Mouse (Mus musculus) hindbrain, embryonic 10.5 days (tissue): Measurements from ENCODE around the gene Ly9. TPM values are rescaled to one million over a fixed set of nuclear protein-coding genes. Genes with fewer than 3 reads are reported as not detected.

Experiments used
- DNase-seq: peaks from one replicate; pipeline ENCODE4 v3.0.0-alpha.2; 2017; ENCODE audit warnings: low spot score
- H3K27ac ChIP-seq: fragments of 300-500 bp; sonication (generic); 2 replicates; pipeline ENCODE4 v1.5.1; 2016; ENCODE audit warnings: mild to moderate bottlenecking, moderate library complexity
- H3K27me3 ChIP-seq: fragments of 300-500 bp; sonication (generic); 2 replicates; pipeline ENCODE4 v1.6.1; 2016; ENCODE audit warnings: mild to moderate bottlenecking; ENCODE audit not compliant: poor library complexity, insufficient read depth, severe bottlenecking
- H3K36me3 ChIP-seq: fragments of 300-500 bp; sonication (generic); 2 replicates; pipeline ENCODE4 v1.6.1; 2016; ENCODE audit warnings: mild to moderate bottlenecking, moderate library complexity
- H3K4me1 ChIP-seq: fragments of 300-500 bp; sonication (generic); replicated peaks from 2 replicates; pipeline ENCODE4 v1.6.1; 2016; ENCODE audit warnings: mild to moderate bottlenecking
- H3K4me3 ChIP-seq: fragments of 300-500 bp; sonication (generic); 2 replicates; pipeline ENCODE4 v1.5.1; 2016; ENCODE audit warnings: mild to moderate bottlenecking, moderate library complexity
- H3K9me3 ChIP-seq: fragments of 300-500 bp; sonication (generic); 2 replicates; pipeline ENCODE4 v1.6.1; 2016; ENCODE audit warnings: mild to moderate bottlenecking, moderate library complexity
- WGBS: fragments of 180-500 bp; shearing (Covaris S2); methylation state at CpG from one replicate; pipeline ENCODE4 v1.1.7; 2016; 5-methylcytosine and 5-hydroxymethylcytosine counted together
- polyA plus RNA-seq: library from polyadenylated mRNA; unstranded; fragments of >200 nt; fragmentation: Nextera tagmentation; extraction: Ambion mirVana; gene quantifications from 2 replicates; pipeline ENCODE4 v1.2.1, GENCODE M21; 2016

Gene Ly9
- polyA plus RNA-seq = 0.09 TPM in 1 of 2 replicates, not detected in the other

DNA sequence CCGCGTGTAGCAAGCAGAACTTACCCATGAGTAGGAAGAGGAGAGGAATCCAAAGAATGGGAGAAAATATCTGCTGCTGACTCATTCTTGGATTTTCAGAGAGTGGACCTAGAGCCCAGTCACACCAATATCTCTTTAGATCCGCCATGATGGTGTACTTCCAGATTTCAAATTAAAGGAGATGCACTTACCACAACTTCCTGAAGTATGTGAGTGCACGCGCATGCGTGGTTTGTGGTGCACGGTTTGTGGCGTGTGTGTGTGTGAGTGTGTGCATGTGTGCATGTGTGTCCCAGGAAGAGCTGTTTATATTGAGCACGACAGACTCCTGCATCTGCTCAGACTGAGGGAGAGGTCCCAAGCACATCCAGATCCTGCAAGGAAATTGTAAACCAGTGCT, at the start of gene Ly9:
Ly9 (minus strand) TSS at position 235 of the 400 bp plus-strand sequence.
- H3K27ac ChIP-seq = no peak within 1 kb of the TSS

DNA sequence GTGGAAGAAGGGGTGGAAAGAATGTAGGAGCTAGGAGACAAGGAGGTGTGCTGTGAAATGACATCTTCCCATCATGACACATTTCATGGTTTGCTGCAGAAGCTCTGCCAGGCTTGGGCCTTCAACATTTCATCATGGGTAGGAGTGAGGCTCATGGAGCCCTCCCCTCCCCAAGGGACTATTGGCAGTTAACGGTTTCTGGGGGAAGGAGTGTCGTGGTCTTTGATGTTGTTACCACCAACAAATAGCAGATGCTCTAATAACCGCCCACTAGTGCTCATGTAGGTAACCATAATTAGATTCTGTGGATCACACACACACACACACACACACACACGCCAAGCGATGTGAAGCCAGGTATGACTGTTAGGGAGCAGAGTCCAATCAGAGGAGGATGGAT, 45.5 kb upstream of the Ly9 start, which contains the start of gene Slamf7:
Slamf7 (minus strand) TSS at position 302 of the 400 bp plus-strand sequence.
- no peaks in the 10 kb centered on the region for H3K27me3 ChIP-seq
- H3K9me3 ChIP-seq = no peaks in the 10 kb centered on the region
- H3K4me3 ChIP-seq = no peak within 1 kb of the TSS
- no peak for DNase-seq
- no peak within 1 kb of the TSS for H3K27ac ChIP-seq
- 91% methylated on average over 5 of the region's 5 CpGs for WGBS
- no peaks in the 10 kb centered on the region for H3K4me1 ChIP-seq
- no peaks in the 10 kb centered on the region for H3K36me3 ChIP-seq

More for the DNA sequence above, at the start of gene Ly9:
- H3K4me1 ChIP-seq = no peaks in the 10 kb centered on the region
- no peaks in the 10 kb centered on the region for H3K9me3 ChIP-seq
- DNase-seq = no peak
- no peak within 1 kb of the TSS for H3K4me3 ChIP-seq
- no peaks in the 10 kb centered on the region for H3K36me3 ChIP-seq
- WGBS = 88% methylated on average over 9 of the region's 9 CpGs
- H3K27me3 ChIP-seq = no peaks in the 10 kb centered on the region

DNA sequence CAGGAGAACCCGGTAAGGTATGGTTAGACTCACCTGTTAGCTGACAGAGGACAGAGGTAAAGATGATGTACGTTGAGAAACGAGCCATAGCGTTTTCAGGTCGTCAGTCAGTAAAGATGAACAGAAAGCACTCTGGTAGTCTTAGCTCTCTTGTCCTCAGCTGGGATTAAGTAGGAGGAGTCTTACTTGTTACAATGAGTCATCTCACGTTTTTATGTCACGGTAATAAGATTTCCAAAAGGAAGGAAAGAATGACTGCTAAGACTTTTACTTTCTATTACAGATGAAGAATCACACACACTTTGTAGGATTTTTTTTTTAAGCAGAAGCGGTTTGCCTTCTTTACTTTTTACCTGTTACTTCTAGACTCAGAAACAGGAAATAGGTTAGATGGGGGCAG, 41.6 kb upstream of the Ly9 start:
- WGBS = 80% methylated on average over 8 of the region's 8 CpGs

DNA sequence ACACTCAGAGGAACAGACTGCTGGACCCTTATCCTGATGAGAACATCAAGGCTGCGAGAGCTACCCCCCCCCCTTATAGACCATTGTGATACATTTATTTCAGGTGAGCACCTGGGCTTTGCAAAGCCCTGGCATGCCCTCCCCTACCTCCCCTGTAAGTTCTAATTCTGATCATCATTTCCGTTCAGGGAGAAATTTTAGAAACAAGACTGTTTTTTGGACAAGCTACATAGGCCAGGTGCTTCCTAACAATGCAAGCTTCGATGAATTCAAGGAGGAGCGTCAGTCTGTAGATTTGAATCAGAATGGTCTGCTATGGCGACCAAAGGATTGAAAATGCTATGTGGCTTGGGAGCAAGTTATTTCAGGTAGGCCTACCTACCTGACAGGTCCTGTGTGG, 40.5 kb upstream of the Ly9 start:
- WGBS = 83% methylated on average over 5 of the region's 5 CpGs
- Histone ChIP-seq H3K27me3 (no peaks in the 10 kb centered on the region), H3K4me3 (no peak overlapping the region), H3K4me1 (no peaks in the 10 kb centered on the region), H3K9me3 (no peaks in the 10 kb centered on the region), H3K36me3 (no peaks in the 10 kb centered on the region), H3K27ac (no peak overlapping the region)
- DNase-seq = no peak

More for the DNA sequence above, 41.6 kb upstream of the Ly9 start:
- no peak for DNase-seq
- no peaks in the 10 kb centered on the region for H3K4me1 ChIP-seq
- no peaks in the 10 kb centered on the region for H3K9me3 ChIP-seq
- H3K4me3 ChIP-seq = no peak overlapping the region
- no peaks in the 10 kb centered on the region for H3K36me3 ChIP-seq
- no peak overlapping the region for H3K27ac ChIP-seq
- no peaks in the 10 kb centered on the region for H3K27me3 ChIP-seq

DNA sequence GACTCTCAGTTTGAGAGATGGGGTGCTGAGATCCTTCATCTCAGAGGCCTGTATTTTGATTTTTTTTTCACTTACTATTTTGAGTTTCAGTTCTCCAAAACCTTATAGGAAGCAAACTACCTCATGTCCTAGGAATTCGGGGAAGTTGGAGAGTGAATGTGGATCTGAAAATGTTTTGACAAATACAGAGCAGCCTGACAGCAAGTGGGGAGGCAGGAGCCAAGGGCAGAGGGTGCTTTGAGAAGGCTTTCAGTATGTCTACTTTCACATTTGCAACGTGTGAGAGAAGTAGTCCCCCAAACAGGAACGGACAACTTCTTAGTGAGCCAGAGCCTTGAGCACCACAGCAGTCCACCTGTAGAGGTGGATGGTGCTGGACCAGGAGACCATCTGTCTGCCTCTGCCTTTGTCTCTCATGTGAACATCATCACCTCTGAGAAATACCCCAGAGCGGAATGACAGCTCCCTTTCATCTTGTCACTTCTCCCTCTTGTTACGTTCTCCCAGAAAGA, 39.3 kb upstream of the Ly9 start:
- H3K9me3 ChIP-seq = no peaks in the 10 kb centered on the region
- H3K27me3 ChIP-seq = no peaks in the 10 kb centered on the region
- WGBS = 82% methylated on average over 5 of the region's 5 CpGs
- H3K4me3 ChIP-seq = no peak overlapping the region
- no peak for DNase-seq
- H3K4me1 ChIP-seq = no peaks in the 10 kb centered on the region
- H3K36me3 ChIP-seq = no peaks in the 10 kb centered on the region
- H3K27ac ChIP-seq = no peak overlapping the region

DNA sequence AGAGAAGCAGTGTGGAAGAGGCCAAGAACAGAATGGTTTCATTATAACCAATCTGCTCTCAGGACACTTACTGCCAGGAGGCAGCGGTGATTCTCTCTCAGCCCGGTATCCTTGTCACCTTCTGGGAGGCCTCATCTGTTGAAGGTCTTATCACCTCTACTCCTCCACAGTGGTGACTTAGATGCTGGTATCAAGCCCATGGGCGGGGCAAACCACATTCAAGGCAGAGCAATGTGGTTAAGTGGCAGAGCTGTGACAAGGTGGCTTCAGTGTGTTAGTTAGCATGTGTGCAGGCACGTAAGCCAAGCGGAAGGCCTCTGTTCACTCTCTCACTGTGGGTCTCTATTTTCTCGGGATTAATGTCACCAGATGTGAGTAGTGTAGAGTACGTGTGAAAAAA, 36.4 kb upstream of the Ly9 start:
- Histone ChIP-seq H3K9me3 (no peaks in the 10 kb centered on the region), H3K4me3 (no peak overlapping the region), H3K36me3 (no peaks in the 10 kb centered on the region), H3K27ac (no peak overlapping the region), H3K27me3 (no peaks in the 10 kb centered on the region), H3K4me1 (no peaks in the 10 kb centered on the region)
- DNase-seq = no peak
- WGBS = 84% methylated on average over 7 of the region's 7 CpGs

DNA sequence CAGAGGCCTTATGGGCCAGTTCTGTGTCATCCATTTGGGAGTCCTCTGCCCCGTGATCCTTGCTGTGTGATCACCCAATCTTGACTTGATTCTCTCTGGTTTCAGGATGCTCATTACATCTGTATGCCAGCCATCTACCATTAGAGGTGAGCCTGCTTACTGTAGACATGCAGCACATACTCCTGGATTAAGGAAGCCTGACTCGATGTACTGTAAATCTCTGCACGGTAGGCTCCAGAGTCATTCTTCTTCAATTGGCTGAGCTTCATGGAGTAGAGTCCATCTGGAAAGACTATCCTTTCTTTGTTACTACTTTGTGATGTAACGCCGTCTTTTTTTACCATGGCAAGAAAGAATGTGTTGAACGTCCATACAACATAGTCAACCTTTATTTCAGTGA, 33.6 kb upstream of the Ly9 start:
- H3K27me3 ChIP-seq = no peaks in the 10 kb centered on the region
- no peaks in the 10 kb centered on the region for H3K36me3 ChIP-seq
- DNase-seq = no peak
- H3K27ac ChIP-seq = no peak overlapping the region
- H3K9me3 ChIP-seq = no peaks in the 10 kb centered on the region
- H3K4me3 ChIP-seq = no peak overlapping the region
- H3K4me1 ChIP-seq = no peaks in the 10 kb centered on the region
- 93% methylated on average over 6 of the region's 6 CpGs for WGBS

DNA sequence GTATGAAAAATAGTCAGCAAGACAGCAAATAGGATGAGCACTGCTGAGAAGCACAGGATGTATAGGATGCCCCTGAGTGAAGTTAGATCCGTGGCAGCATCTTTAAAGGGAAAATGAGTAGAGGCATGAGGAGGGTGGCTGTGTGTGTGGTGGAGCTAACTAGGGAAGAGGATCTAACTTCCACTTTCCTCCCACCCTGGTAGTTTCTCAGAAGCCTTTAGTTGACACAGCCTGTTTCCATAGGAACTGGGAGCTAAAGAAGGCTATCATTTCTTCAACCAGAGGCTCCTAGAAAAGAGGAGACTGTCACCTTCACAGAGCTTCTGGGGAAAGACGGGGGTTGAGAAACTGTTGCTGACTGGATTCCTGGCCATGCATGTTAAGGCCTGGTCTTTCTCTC, 31.5 kb upstream of the Ly9 start:
- Histone ChIP-seq H3K9me3 (no peaks in the 10 kb centered on the region), H3K27ac (no peak overlapping the region), H3K4me3 (no peak overlapping the region), H3K27me3 (no peaks in the 10 kb centered on the region), H3K36me3 (no peaks in the 10 kb centered on the region), H3K4me1 (no peaks in the 10 kb centered on the region)
- DNase-seq = no peak
- 81% methylated on average over 2 of the region's 2 CpGs for WGBS

DNA sequence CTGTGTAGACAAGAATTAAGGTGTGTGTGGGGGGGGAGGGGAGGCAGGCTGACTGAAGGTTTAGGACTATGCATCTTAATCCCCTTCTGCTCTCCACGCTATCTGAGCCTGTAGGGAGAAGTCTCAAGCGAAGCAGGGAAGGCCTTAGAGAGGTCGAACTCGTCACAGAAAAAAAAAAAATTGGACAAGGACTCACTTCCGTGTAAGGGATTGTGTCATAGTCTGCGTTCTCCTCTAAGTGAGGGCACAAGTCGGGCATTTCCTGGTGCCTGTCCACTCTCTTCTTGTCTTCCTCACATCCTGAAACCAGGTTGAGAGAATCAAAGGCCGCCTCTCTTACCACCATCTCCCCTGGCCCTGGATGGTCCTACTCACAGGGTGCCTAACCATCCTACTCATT, 29.9 kb upstream of the Ly9 start:
- no peak overlapping the region for H3K27ac ChIP-seq
- WGBS = 86% methylated on average over 8 of the region's 8 CpGs
- H3K4me3 ChIP-seq = no peak overlapping the region
- H3K9me3 ChIP-seq = no peaks in the 10 kb centered on the region
- H3K36me3 ChIP-seq = no peaks in the 10 kb centered on the region
- H3K4me1 ChIP-seq = no peaks in the 10 kb centered on the region
- DNase-seq = no peak
- no peaks in the 10 kb centered on the region for H3K27me3 ChIP-seq

DNA sequence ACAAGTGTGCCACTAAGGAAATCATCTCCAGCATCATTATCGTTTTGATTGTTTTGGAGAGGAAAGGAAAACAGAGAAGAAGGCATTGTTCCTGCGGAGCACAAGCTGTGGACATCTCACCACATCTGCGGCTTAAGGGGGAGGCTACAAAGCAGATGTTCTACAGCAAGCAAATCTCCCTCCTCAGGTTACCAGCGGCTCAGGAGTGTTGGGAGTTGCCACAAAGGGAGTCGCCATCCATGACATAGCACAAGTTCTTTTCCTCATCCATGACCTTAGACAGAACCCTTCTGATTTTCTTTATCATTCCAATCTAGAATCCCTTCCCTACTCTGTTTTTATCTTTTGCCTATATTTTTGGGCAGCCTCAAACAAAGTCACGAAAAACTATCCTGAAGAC, 28.5 kb upstream of the Ly9 start:
- 60% methylated on average over 6 of the region's 6 CpGs for WGBS
- Histone ChIP-seq H3K9me3 (no peaks in the 10 kb centered on the region), H3K4me1 (no peaks in the 10 kb centered on the region), H3K27me3 (no peaks in the 10 kb centered on the region), H3K27ac (no peak overlapping the region), H3K36me3 (no peaks in the 10 kb centered on the region), H3K4me3 (no peak overlapping the region)
- DNase-seq = no peak

DNA sequence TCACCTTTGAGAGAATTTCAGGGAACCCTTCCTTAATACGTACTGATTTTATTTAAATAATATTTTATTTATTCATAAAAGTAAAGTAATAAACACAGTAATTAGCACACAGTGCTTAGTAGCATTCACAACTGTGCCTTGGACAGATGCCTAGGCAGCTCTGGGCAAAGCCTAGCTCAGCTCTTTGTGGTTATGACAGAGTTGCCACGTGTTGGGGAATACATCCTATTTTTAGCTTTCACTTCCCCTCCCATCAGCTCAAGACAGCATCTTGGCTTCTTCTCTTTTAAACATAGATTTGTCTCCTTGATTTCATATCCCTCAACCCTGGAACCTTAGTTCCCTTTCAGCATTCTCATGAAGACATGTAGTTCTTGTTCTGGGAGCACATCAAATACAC, 24.2 kb upstream of the Ly9 start:
- no peaks in the 10 kb centered on the region for H3K4me1 ChIP-seq
- no peaks in the 10 kb centered on the region for H3K27me3 ChIP-seq
- no peak for DNase-seq
- H3K9me3 ChIP-seq = no peaks in the 10 kb centered on the region
- no peak overlapping the region for H3K27ac ChIP-seq
- H3K36me3 ChIP-seq = no peaks in the 10 kb centered on the region
- H3K4me3 ChIP-seq = no peak overlapping the region
- WGBS = 79% methylated on average over 2 of the region's 2 CpGs

DNA sequence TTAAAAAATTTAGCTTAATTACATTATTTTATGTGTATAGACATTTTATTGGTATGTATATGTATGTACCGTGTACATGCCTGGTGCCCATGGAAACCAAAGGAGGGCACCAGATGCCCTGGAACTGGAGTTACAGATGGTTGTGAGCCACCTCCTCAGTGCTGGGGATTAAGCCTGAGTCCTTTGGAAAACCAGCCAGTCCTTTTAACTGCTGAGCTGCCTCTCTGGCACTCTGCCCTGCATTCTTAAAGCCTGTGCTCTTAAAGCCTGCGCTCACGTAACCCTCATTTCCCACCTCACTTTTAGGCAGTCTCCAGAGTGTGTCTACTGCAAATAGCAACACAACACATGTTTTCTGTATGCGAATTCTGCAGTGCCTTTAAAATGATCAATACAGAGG, 23.7 kb upstream of the Ly9 start:
- no peak for DNase-seq
- 91% methylated on average over 4 of the region's 4 CpGs for WGBS

DNA sequence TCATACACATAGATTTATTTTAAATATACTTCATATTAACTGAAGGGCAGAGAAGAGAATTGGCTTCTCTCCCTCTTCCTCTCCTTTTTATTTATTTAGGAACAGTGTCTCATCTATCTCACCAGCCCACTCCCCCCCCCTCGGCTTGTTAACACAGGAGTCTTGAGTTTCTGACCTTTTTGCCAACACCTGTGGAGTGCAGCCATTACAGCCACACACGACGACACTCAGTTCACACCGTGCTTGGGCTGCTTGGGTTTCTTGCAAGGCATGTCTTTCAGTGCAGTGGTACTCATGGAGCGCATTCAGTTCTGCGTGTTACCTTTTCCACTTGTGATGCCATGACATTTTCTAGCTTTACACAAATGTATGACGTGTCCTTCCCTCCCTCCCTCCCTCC, 22.8 kb upstream of the Ly9 start:
- Histone ChIP-seq H3K4me3 (no peak overlapping the region), H3K36me3 (no peaks in the 10 kb centered on the region), H3K9me3 (no peaks in the 10 kb centered on the region), H3K27ac (no peak overlapping the region), H3K27me3 (no peaks in the 10 kb centered on the region), H3K4me1 (no peaks in the 10 kb centered on the region)
- no peak for DNase-seq
- 84% methylated on average over 7 of the region's 7 CpGs for WGBS

More for the DNA sequence above, 23.7 kb upstream of the Ly9 start:
- H3K4me3 ChIP-seq = no peak overlapping the region
- H3K9me3 ChIP-seq = no peaks in the 10 kb centered on the region
- no peaks in the 10 kb centered on the region for H3K4me1 ChIP-seq
- H3K27me3 ChIP-seq = no peaks in the 10 kb centered on the region
- H3K27ac ChIP-seq = no peak overlapping the region
- no peaks in the 10 kb centered on the region for H3K36me3 ChIP-seq

DNA sequence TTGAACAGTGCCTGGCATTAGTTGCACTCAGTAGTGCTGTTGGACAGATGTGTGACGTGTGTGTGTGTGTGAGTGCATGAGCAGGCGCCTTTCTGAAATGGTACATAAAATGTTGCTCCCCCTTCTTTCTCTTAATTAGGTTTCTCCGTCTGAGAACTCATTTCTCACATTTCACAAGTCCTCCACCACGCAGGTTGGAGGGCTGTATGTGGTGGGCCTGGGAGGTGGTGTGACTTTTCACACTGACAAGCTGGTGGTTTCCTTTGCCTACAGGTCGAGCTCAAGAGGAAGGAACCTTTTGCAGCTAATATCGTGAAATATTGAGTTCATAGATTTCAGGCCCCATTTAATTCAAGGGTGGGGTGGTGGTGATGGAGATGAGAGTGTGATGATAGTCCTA, 22.0 kb upstream of the Ly9 start:
- no peaks in the 10 kb centered on the region for H3K9me3 ChIP-seq
- H3K4me1 ChIP-seq = no peaks in the 10 kb centered on the region
- no peak for DNase-seq
- no peaks in the 10 kb centered on the region for H3K27me3 ChIP-seq
- no peaks in the 10 kb centered on the region for H3K36me3 ChIP-seq
- H3K27ac ChIP-seq = no peak overlapping the region
- H3K4me3 ChIP-seq = no peak overlapping the region
- WGBS = 81% methylated on average over 6 of the region's 6 CpGs
